Mouse (Mus musculus) brown adipose tissue, adult 24 weeks (tissue): ENCODE measurements around the gene Col24a1. TPM values are rescaled to one million over a fixed set of nuclear protein-coding genes. Genes with fewer than 3 reads are reported as not detected.

ENCODE experiments used
- H3K27ac ChIP-seq: fragments of 200-500 bp; replicated peaks from 2 replicates; pipeline ENCODE4 v1.5.1; 2012; ENCODE audit warnings: low read depth, mild to moderate bottlenecking, low read length
- H3K4me1 ChIP-seq: fragments of 200-500 bp; 2 replicates; pipeline ENCODE4 v1.6.1; 2012; ENCODE audit warnings: low read length, mixed read lengths; ENCODE audit not compliant: control insufficient read depth, insufficient read depth, insufficient read length
- H3K4me3 ChIP-seq: fragments of 200-500 bp; 2 replicates; pipeline ENCODE4 v1.5.1; 2012; ENCODE audit warnings: low read depth, mild to moderate bottlenecking, low read length, moderate library complexity; ENCODE audit not compliant: insufficient read depth
- polyA plus RNA-seq: library from polyadenylated mRNA; stranded (reverse); fragments of >200 nt; gene quantifications from 2 replicates; pipeline ENCODE4 v1.2.4, GENCODE M21; 2012; ENCODE audit not compliant: missing spikeins, insufficient read depth, insufficient read length

Gene Col24a1
- polyA plus RNA-seq, 1 experiment, result not detected

GRCm38 (mm10) chr3:145591841-145592542, 299.7 kb downstream of the Col24a1 start:
- Histone ChIP-seq H3K27ac (no peak overlapping the region), H3K4me1 (no peaks in the 10 kb centered on the region), H3K4me3 (no peak overlapping the region)

- H3K27ac ChIP-seq, result no peak overlapping the region
- no peak overlapping the region for H3K4me3 ChIP-seq
- H3K4me1 ChIP-seq, result no peaks in the 10 kb centered on the region
These were observed 303.1 kb downstream of the Col24a1 start for GRCm38 (mm10) chr3:145595354-145595753.

GRCm38 (mm10) chr3:145599059-145599458, 306.8 kb downstream of the Col24a1 start:
- Histone ChIP-seq H3K4me3 (no peak overlapping the region), H3K4me1 (no peaks in the 10 kb centered on the region), H3K27ac (no peak overlapping the region)

GRCm38 (mm10) chr3:145600801-145601200, 308.5 kb downstream of the Col24a1 start:
- H3K4me1 ChIP-seq, result no peaks in the 10 kb centered on the region
- H3K4me3 ChIP-seq, result no peak overlapping the region
- H3K27ac ChIP-seq, result no peak overlapping the region

GRCm38 (mm10) chr3:145601345-145601744, 309.1 kb downstream of the Col24a1 start:
- Histone ChIP-seq H3K4me3 (no peak overlapping the region), H3K4me1 (no peaks in the 10 kb centered on the region), H3K27ac (no peak overlapping the region)

Other genes starting within 250 kb of the Col24a1 start
- gene Clca2, start 193.0 kb upstream of the Col24a1 start, polyA plus RNA-seq, result not detected in 2 replicates
- gene Odf2l, start 173.9 kb upstream of the Col24a1 start, polyA plus RNA-seq, result 15.0 and 15.7 TPM in 2 replicates